8 mouse cellular contexts compared by ENCODE assay signal in the genomic region with DNA sequence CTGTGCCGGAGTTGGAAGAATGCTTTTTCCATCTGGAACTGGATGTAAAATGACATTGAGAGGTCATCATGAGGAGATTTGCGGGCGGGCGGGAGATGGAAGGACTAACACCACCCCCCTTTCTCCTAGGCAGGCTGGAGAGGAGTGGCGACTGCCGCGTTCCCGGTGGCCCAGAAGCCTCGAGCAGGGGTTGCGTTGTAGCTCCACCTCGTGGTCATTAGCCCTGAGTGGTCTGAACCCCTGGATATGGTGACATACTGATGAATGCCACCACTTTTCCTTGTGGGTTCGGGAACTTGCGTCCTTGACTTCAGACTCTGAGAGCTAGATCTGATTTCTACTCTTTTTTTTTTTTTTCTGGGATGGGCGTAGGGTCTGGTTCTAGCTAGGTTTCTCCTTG. TPM values are rescaled to one million over a fixed set of nuclear protein-coding genes. Genes with fewer than 3 reads are reported as not detected.
DNase-seq lines count a peak whose midpoint lies in the region; ATAC-seq lines count a peak whose summit lies in the region.

No protein-coding gene starts in this region.

- H3K4me3 ChIP-seq in embryonic facial prominence, embryonic 15.5 days (replicated peaks) = peak overlapping the region; percentile 35
- peak overlapping the region; percentile 39 for H3K4me3 ChIP-seq in limb, embryonic 13.5 days
- peak overlapping the region; percentile 31 for H3K4me3 ChIP-seq in midbrain, embryonic 13.5 days (replicated peaks)
- H3K4me3 ChIP-seq in stomach, embryonic 14.5 days (ENCODE audit: low read depth, low read length) = peak overlapping the region; percentile 17; the same call in 1 of the 2 replicates

- H3K27ac ChIP-seq in embryonic facial prominence, embryonic 15.5 days (replicated peaks) = no peak overlapping the region
- H3K27ac ChIP-seq in limb, embryonic 13.5 days = no peak overlapping the region
- no peak overlapping the region for H3K27ac ChIP-seq in midbrain, embryonic 13.5 days
- H3K27ac ChIP-seq in stomach, embryonic 14.5 days (ENCODE audit: low read length) = no peak overlapping the region

- peak overlapping the region; percentile 49 for H3K4me2 ChIP-seq in embryonic facial prominence, embryonic 15.5 days (replicated peaks)
- H3K4me2 ChIP-seq in limb, embryonic 13.5 days (replicated peaks) = peak overlapping the region; percentile 62
- H3K4me2 ChIP-seq in midbrain, embryonic 13.5 days (replicated peaks) = peak overlapping the region; percentile 46
- peak overlapping the region; percentile 39 for H3K4me2 ChIP-seq in stomach, embryonic 14.5 days (replicated peaks; ENCODE audit: low read depth, low read length)

- no peaks in the 10 kb centered on the region for H3K9me3 ChIP-seq in embryonic facial prominence, embryonic 15.5 days (replicated peaks)
- no peaks in the 10 kb centered on the region for H3K9me3 ChIP-seq in limb, embryonic 13.5 days
- H3K9me3 ChIP-seq in midbrain, embryonic 13.5 days = no peaks in the 10 kb centered on the region
- H3K9me3 ChIP-seq in stomach, embryonic 14.5 days (ENCODE audit: control insufficient read depth, low read depth, low read length) = no peaks in the 10 kb centered on the region

- no peaks in the 10 kb centered on the region for H3K4me1 ChIP-seq in embryonic facial prominence, embryonic 15.5 days
- H3K4me1 ChIP-seq in limb, embryonic 13.5 days = no peaks in the 10 kb centered on the region
- H3K4me1 ChIP-seq in midbrain, embryonic 13.5 days (replicated peaks) = no peaks in the 10 kb centered on the region; the same call in 1 of the 2 replicates
- H3K4me1 ChIP-seq in stomach, embryonic 14.5 days (ENCODE audit: control insufficient read depth, insufficient read depth, low read length) = no peaks in the 10 kb centered on the region

- peaks cover 11% of the 10 kb centered on the region; the same call in 1 of the 2 replicates for H3K27me3 ChIP-seq in embryonic facial prominence, embryonic 15.5 days
- H3K27me3 ChIP-seq in limb, embryonic 13.5 days = peaks cover 39% of the 10 kb centered on the region; the same call in 1 of the 2 replicates
- no peaks in the 10 kb centered on the region for H3K27me3 ChIP-seq in midbrain, embryonic 13.5 days
- no peaks in the 10 kb centered on the region for H3K27me3 ChIP-seq in stomach, embryonic 14.5 days (ENCODE audit: control insufficient read depth, insufficient read depth, low read length)

- H3K36me3 ChIP-seq in embryonic facial prominence, embryonic 15.5 days = no peaks in the 10 kb centered on the region
- no peaks in the 10 kb centered on the region for H3K36me3 ChIP-seq in limb, embryonic 13.5 days
- H3K36me3 ChIP-seq in midbrain, embryonic 13.5 days = no peaks in the 10 kb centered on the region
- no peaks in the 10 kb centered on the region for H3K36me3 ChIP-seq in stomach, embryonic 14.5 days (ENCODE audit: control insufficient read depth, insufficient read depth, low read length)

- WGBS in embryonic facial prominence, embryonic 15.5 days = 23% methylated on average over 14 of the region's 14 CpGs
- 17% methylated on average over 14 of the region's 14 CpGs for WGBS in limb, embryonic 13.5 days
- WGBS in midbrain, embryonic 13.5 days = 21% methylated on average over 14 of the region's 14 CpGs
- 17% methylated on average over 14 of the region's 14 CpGs for WGBS in stomach, embryonic 14.5 days

- ATAC-seq in embryonic facial prominence, embryonic 15.5 days (ENCODE audit: insufficient number of reproducible peaks, low FRiP score, low TSS enrichment, low read depth) = no peak
- peak; percentile 73; the same call in 1 of the 2 replicates for ATAC-seq in limb, embryonic 13.5 days (ENCODE audit: low FRiP score, low read depth)
- ATAC-seq in midbrain, embryonic 13.5 days = peak; percentile 79
- no peak for ATAC-seq in stomach, embryonic 14.5 days (ENCODE audit: insufficient number of reproducible peaks, insufficient read depth, low FRiP score, low read depth)

- H3K9ac ChIP-seq in embryonic facial prominence, embryonic 15.5 days = no peak overlapping the region
- H3K9ac ChIP-seq in limb, embryonic 13.5 days = no peak overlapping the region
- H3K9ac ChIP-seq in midbrain, embryonic 13.5 days (replicated peaks) = no peak overlapping the region
- no peak overlapping the region for H3K9ac ChIP-seq in stomach, embryonic 14.5 days (replicated peaks; ENCODE audit: low read depth, low read length)

- DNase-seq in A20 (ENCODE audit: low read depth, low spot score) = peak; percentile 29
- DNase-seq in adrenal gland, postnatal 25 days = peak; percentile 67
- peak; percentile 33 to 36 for DNase-seq in heart, adult 9 months (ENCODE audit: low spot score in 2 of 2)
- peak; percentile 49 to 66 for DNase-seq in kidney, adult 8-10 months

RNA-seq across cellular contexts. Expression of a gene that starts 9.2 kb away (rescaled TPM):
- total RNA-seq in adrenal gland, postnatal 25 days (2021) = 0.58 TPM in 1 of 2 replicates, not detected in the other
- 15.1 and 15.8 TPM in 2 replicates for polyA plus RNA-seq in embryonic facial prominence, embryonic 15.5 days (2015; fragmentation: Nextera tagmentation; extraction: Ambion mirVana)
- polyA plus RNA-seq in limb, embryonic 13.5 days (2015; fragmentation: Nextera tagmentation; extraction: Ambion mirVana) = 2.7 and 3.3 TPM in 2 replicates
- polyA plus RNA-seq in midbrain, embryonic 13.5 days (2015; fragmentation: Nextera tagmentation; extraction: Ambion mirVana) = 24.8 and 26.1 TPM in 2 replicates
- polyA plus RNA-seq in stomach, embryonic 14.5 days (2014; fragmentation: Nextera tagmentation; extraction: Ambion mirVana) = 2.3 and 2.9 TPM in 2 replicates

RNA-seq across cellular contexts. Expression of a gene that starts 28.6 kb away (rescaled TPM):
- total RNA-seq in adrenal gland, postnatal 25 days (2021) = 28.6 and 34.8 TPM in 2 replicates
- 3.6 and 4.8 TPM in 2 replicates for polyA plus RNA-seq in embryonic facial prominence, embryonic 15.5 days (2015; fragmentation: Nextera tagmentation; extraction: Ambion mirVana)
- 4.9 and 5.4 TPM in 2 replicates for polyA plus RNA-seq in limb, embryonic 13.5 days (2015; fragmentation: Nextera tagmentation; extraction: Ambion mirVana)
- polyA plus RNA-seq in midbrain, embryonic 13.5 days (2015; fragmentation: Nextera tagmentation; extraction: Ambion mirVana) = 9.4 and 10.8 TPM in 2 replicates
- 9.6 and 14.5 TPM in 2 replicates for polyA plus RNA-seq in stomach, embryonic 14.5 days (2014; fragmentation: Nextera tagmentation; extraction: Ambion mirVana)

Comparison
In these comparisons a context has a peak if more than half of its experiments do, and no peak if none do; other contexts are left out.
1. ATAC-seq: peak in limb, embryonic 13.5 days (single experiment) and midbrain, embryonic 13.5 days (single experiment); none in embryonic facial prominence, embryonic 15.5 days (single experiment) and stomach, embryonic 14.5 days (single experiment).
2. Peak in every context shown above with its lines, with median percentiles within 50 percentile points of each other: DNase-seq, H3K4me2 ChIP-seq and H3K4me3 ChIP-seq.